Mouse (Mus musculus): ENCODE data around the gene Il1r1. TPM values are rescaled to one million over a fixed set of nuclear protein-coding genes. Genes with fewer than 3 reads are reported as not detected.

Il1r1 gene
- polyA plus RNA-seq, 1 experiment, result 1.9 TPM

DNA sequence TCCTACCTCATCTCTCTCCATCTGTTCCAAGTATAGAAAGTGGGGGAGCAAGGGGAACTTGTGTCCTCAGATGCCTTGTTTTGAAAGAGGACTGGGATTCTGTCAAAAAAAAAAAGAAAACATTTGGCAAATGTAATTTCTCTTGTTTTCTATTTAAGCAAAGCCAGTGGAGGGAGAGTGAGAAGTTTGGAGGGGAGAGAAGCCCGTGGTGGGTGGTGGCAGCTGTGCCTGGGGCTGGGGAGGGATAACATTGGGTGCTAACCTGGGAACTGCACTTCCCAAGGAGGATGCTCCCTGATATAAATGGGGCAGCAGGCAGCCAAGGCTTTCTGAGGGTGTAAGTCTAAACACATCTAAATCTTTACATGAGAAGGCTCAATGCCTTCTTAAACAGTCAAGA is 136.7 kb downstream of the Il1r1 start:
- 0 out of 2 replicates have a peak, but pooled peaks cover 1% of the 10 kb centered on the region for H3K4me1 ChIP-seq (ENCODE audit: control insufficient read depth, insufficient read depth, low read length)
- no peak overlapping the region for H3K27ac ChIP-seq (ENCODE audit: insufficient read depth, low read length)
- TF ChIP-seq CTCF (IDR thresholded peaks at IDR 0.05; ENCODE audit: extremely low read depth, insufficient read depth, low read length) (no peak), POLR2A (IDR thresholded peaks at IDR 0.05; ENCODE audit: extremely low read depth, insufficient read depth, low read length) (no peak)
- H3K4me3 ChIP-seq (ENCODE audit: insufficient read depth, low read length), result no peak overlapping the region

DNA sequence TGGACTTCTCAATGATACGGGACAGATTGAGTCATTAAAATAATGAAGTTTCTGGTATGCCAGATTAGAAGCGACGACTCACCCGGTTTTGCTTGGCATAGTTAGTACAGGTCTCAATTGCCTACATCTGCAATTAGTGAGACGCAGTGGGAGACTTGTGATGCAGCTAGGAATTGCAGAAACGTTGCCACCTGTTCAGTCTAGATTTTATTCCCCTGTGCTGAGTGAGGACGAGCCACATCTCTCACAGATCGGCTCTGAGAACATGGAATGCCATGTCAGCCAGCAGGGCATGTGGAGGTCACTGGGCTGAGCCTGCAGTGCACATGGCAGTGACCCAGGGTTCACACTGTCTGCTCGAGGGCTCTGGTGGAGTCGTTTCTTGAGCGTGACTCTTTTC is 137.9 kb downstream of the Il1r1 start:
- no peak overlapping the region for H3K27ac ChIP-seq (ENCODE audit: insufficient read depth, low read length)
- no peak overlapping the region for H3K4me3 ChIP-seq (ENCODE audit: insufficient read depth, low read length)
- no peak for TF ChIP-seq POLR2A (IDR thresholded peaks at IDR 0.05; ENCODE audit: extremely low read depth, insufficient read depth, low read length)
- 0 out of 2 replicates have a peak, but pooled peaks cover 1% of the 10 kb centered on the region for H3K4me1 ChIP-seq (ENCODE audit: control insufficient read depth, insufficient read depth, low read length)

Other genes with a start within 250 kb of the Il1r1 start
- gene Il1r2, start 151.0 kb upstream of the Il1r1 start, polyA plus RNA-seq (2012; rRNA removed), result 0.26 and 0.38 TPM in 2 replicates
- 0.62 and 0.65 TPM in 2 replicates for gene Il1rl2, start 99.5 kb downstream of the Il1r1 start, polyA plus RNA-seq (2012; rRNA removed)
- gene Il1rl1, start 204.5 kb downstream of the Il1r1 start, polyA plus RNA-seq (2012; rRNA removed), result 0.08 and 0.13 TPM in 2 replicates
- 0.09 TPM in 1 of 2 replicates, not detected in the other for gene Il18r1, start 240.5 kb downstream of the Il1r1 start, polyA plus RNA-seq (2012; rRNA removed)